Mouse (Mus musculus) myocyte (in vitro differentiated cells): ENCODE results near the gene Wdtc1.

ENCODE experiments used
- CEBPB ChIP-seq: IDR thresholded peaks from 2 replicates; pipeline ENCODE4 v1.6.1; 2011; ENCODE audit warnings: mild to moderate bottlenecking, moderate library complexity; ENCODE audit not compliant: poor library complexity, insufficient read depth, severe bottlenecking
- MAX ChIP-seq: IDR thresholded peaks from one replicate; pipeline ENCODE4 v1.6.1; 2011; ENCODE audit warnings: low read depth, mild to moderate bottlenecking, control low read depth
- MYOD1 ChIP-seq, 3 experiments: IDR thresholded peaks; one replicate each; pipeline ENCODE4 v1.6.1; 2011; ENCODE audit warnings: control low read depth in 2 of 3, low read depth in 2 of 3, mild to moderate bottlenecking in 2 of 3, moderate library complexity in 1 of 3; ENCODE audit not compliant: insufficient read length in 2 of 3, control insufficient read depth in 1 of 3
- MYOG ChIP-seq, 3 experiments: IDR thresholded peaks; one replicate each; pipeline ENCODE4 v1.6.1; 2011; ENCODE audit warnings: control low read depth in 2 of 3, low read depth in 2 of 3, mild to moderate bottlenecking in 2 of 3; ENCODE audit not compliant: insufficient read length in 2 of 3, control insufficient read depth in 1 of 3, insufficient read depth in 1 of 3
- POLR2A ChIP-seq: IDR thresholded peaks from one replicate; pipeline ENCODE4 v1.6.1; 2011; ENCODE audit warnings: low read depth, mild to moderate bottlenecking, control low read depth, moderate library complexity; ENCODE audit not compliant: insufficient read length
- POLR2AphosphoS2 ChIP-seq: IDR thresholded peaks from one replicate; pipeline ENCODE4 v1.6.1; 2011; ENCODE audit warnings: low read depth, control low read depth; ENCODE audit not compliant: insufficient read length
- SRF ChIP-seq: IDR thresholded peaks from one replicate; pipeline ENCODE4 v1.6.1; 2011; ENCODE audit warnings: low read depth; ENCODE audit not compliant: control insufficient read depth, insufficient read length
- USF1 ChIP-seq: IDR thresholded peaks from one replicate; pipeline ENCODE4 v1.6.1; 2011; ENCODE audit warnings: low read depth, mild to moderate bottlenecking, control low read depth, moderate library complexity

- TF ChIP-seq POLR2A (no peak), POLR2AphosphoS2 (no peak), MYOG (IDR thresholded peaks at IDR 0.05; ENCODE audit: control insufficient read depth in 1 of 3, insufficient read depth in 1 of 3, insufficient read length in 2 of 3, low read depth in 2 of 3) (no peak), SRF (no peak), MAX (no peak), MYOD1 (IDR thresholded peaks at IDR 0.05; ENCODE audit: control insufficient read depth in 1 of 3, insufficient read length in 2 of 3, low read depth in 2 of 3) (no peak), CEBPB (no peak), USF1 (no peak)
Observed at GRCm38 (mm10) chr4:133262375-133262765, 90.9 kb downstream of the Wdtc1 start.
